Mouse (Mus musculus) liver, postnatal 0 days (tissue): Measurements from ENCODE around the gene Il27.

ENCODE experiments used
- CTCF ChIP-seq: sonication (generic); IDR thresholded peaks from 2 replicates; pipeline ENCODE4 v1.5.1; 2016; ENCODE audit warnings: antibody characterized with exemption, low read depth
- EP300 ChIP-seq: IDR thresholded peaks from 2 replicates; pipeline ENCODE4 v1.6.1; 2016; ENCODE audit warnings: antibody characterized with exemption, low read depth, mild to moderate bottlenecking

DNA sequence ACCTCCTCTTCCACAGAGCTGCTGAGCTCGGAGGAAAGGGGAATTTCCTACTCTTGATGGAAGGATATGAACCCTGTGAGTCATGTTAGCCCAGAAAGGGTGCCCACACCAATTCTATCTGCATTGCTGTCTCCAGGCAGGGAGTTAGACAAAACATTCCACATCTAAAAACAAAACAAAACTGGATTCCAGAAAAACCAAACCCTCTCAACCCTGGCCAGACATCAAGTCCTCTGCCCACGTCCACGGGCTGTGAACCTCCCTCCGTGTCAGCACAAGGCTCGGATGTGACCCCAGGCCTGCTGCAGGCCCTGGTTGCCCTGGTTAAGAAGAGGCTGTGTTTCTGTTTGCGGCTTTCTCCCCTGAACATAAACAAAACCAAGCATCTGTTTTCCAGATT lies 33.4 kb upstream of the Il27 start:
- no peak for TF ChIP-seq CTCF
- no peak for TF ChIP-seq EP300
